26 mouse cellular contexts compared by ENCODE assay signal in genomic region chr4:35917453-35917852, GRCm38 (mm10).
"Had no signal": no experiment of that assay in that cellular context is flagged by ENCODE, and none has a peak within 500 bp of the region (broad histone marks: within the 10 kb centered on the region; RNA-seq: fewer than 3 reads in every experiment).

No protein-coding gene starts in this region.

- H3K4me1 ChIP-seq: heart, embryonic 10.5 days; heart, embryonic 12.5 days; hindbrain, embryonic 10.5 days; hindbrain, embryonic 12.5 days; kidney, embryonic 15.5 days; limb, embryonic 13.5 days; limb, embryonic 15.5 days; liver, embryonic 12.5 days had no signal

- ATAC-seq: hindbrain, embryonic 16.5 days; inflammation-experienced regulatory T-cells, adult 6 months; liver, embryonic 12.5 days had no signal

- DNase-seq: gastrocnemius, adult 2 months; gastrocnemius, postnatal 10 days; gastrocnemius, postnatal 25 days; heart, adult 18-20 months; heart, postnatal 10 days; heart, postnatal 4 days; kidney, adult 11 months; kidney, adult 2 months; kidney, adult 9 months; kidney, postnatal 14 days; kidney, postnatal 36 days; layer of hippocampus, adult 9-11 months; layer of hippocampus, postnatal 36 days; left cerebral cortex, postnatal 4 days had no signal

- H3K27me3 ChIP-seq: heart, embryonic 12.5 days; hindbrain, embryonic 12.5 days; kidney, embryonic 15.5 days; limb, embryonic 13.5 days; limb, embryonic 15.5 days; liver, embryonic 12.5 days had no signal

- H3K4me3 ChIP-seq: gastrocnemius, adult 2 months; heart, embryonic 10.5 days; heart, embryonic 12.5 days; hindbrain, embryonic 10.5 days; hindbrain, embryonic 12.5 days; kidney, embryonic 15.5 days; limb, embryonic 13.5 days; limb, embryonic 15.5 days; liver, embryonic 12.5 days had no signal

- H3K9me3 ChIP-seq: heart, embryonic 10.5 days; heart, embryonic 12.5 days; hindbrain, embryonic 10.5 days; hindbrain, embryonic 12.5 days; kidney, embryonic 15.5 days; limb, embryonic 13.5 days; limb, embryonic 15.5 days; liver, embryonic 12.5 days had no signal

- H3K36me3 ChIP-seq: heart, embryonic 10.5 days; heart, embryonic 12.5 days; hindbrain, embryonic 10.5 days; hindbrain, embryonic 12.5 days; kidney, embryonic 15.5 days; limb, embryonic 13.5 days; limb, embryonic 15.5 days; liver, embryonic 12.5 days had no signal

- H3K27ac ChIP-seq: gastrocnemius, adult 2 months; heart, embryonic 10.5 days; hindbrain, embryonic 10.5 days; hindbrain, embryonic 12.5 days; hindbrain, embryonic 14.5 days; kidney, embryonic 15.5 days; kidney, postnatal 0 days; limb, embryonic 13.5 days; limb, embryonic 15.5 days; liver, embryonic 12.5 days had no signal

- H3K9ac ChIP-seq: heart, embryonic 12.5 days; hindbrain, embryonic 12.5 days; hindbrain, embryonic 14.5 days; kidney, embryonic 15.5 days; limb, embryonic 13.5 days; limb, embryonic 15.5 days; liver, embryonic 12.5 days had no signal

- H3K4me2 ChIP-seq: heart, embryonic 12.5 days; hindbrain, embryonic 12.5 days; hindbrain, embryonic 14.5 days; kidney, embryonic 15.5 days; limb, embryonic 13.5 days; limb, embryonic 15.5 days; liver, embryonic 12.5 days had no signal
